Mouse (Mus musculus): ENCODE measurements around the gene Gria2. TPM values are rescaled to one million over a fixed set of nuclear protein-coding genes. Genes with fewer than 3 reads are reported as not detected.

Gria2 gene
- polyA plus RNA-seq, 1 experiment from 2014 or later, result 1.0 TPM

DNA sequence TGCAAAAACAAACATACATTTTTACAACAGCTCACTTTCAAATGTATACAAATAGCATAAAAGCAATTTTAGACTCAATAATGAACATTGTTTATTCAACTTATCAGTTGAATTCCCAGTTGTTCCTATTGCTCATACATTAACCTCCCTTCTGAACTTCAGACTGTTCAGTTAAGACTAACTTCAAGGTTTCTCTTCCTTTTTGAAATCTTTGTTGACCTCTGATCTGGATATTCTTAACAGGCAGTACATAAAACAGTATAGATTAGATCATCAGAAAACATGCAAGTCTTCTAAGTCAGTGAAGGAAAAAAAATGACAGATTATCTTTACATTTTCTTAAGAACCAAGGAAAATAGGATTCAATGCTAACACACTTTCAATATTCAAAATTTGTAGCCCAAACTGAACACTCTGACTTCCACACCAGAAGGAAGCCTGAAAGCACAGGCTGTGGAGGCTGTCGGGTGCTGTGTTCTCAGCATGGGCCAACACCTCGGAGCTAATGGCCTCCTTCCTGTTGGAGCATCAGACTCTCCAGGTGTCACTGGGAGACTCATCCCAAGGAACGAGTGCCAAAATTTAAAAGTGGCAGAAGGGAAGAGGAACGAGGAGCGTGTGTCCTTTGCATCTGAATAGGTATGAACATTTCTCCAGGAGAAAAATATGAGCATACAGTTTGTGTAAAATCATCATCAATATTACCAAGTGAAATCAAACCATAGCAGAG, 33.0 kb downstream of the Gria2 start:
- Histone ChIP-seq H3K27me3 (ENCODE audit: control insufficient read depth, insufficient read depth, low read length) (no peaks in the 10 kb centered on the region), H3K36me3 (ENCODE audit: control insufficient read depth, insufficient read depth, low read length) (no peaks in the 10 kb centered on the region), H3K9me3 (ENCODE audit: control insufficient read depth, low read length) (no peaks in the 10 kb centered on the region), H3K9ac (ENCODE audit: low read depth, low read length) (no peak overlapping the region), H3K4me2 (replicated peaks; ENCODE audit: low read depth, low read length) (no peak overlapping the region), H3K4me1 (ENCODE audit: control insufficient read depth, insufficient read depth, low read length) (no peaks in the 10 kb centered on the region), H3K4me3 (ENCODE audit: low read length) (no peak overlapping the region), H3K27ac (ENCODE audit: low read depth, low read length) (no peak overlapping the region)
- 72% methylated on average over 5 of the region's 5 CpGs for WGBS
- ATAC-seq (ENCODE audit: low FRiP score, low TSS enrichment), result no peak

- H3K36me3 ChIP-seq (ENCODE audit: control insufficient read depth, insufficient read depth, low read length), result no peaks in the 10 kb centered on the region
- H3K4me3 ChIP-seq (ENCODE audit: low read length), result no peak overlapping the region
- H3K27me3 ChIP-seq (ENCODE audit: control insufficient read depth, insufficient read depth, low read length), result no peaks in the 10 kb centered on the region
- H3K4me2 ChIP-seq (replicated peaks; ENCODE audit: low read depth, low read length), result no peak overlapping the region
- H3K9me3 ChIP-seq (ENCODE audit: control insufficient read depth, low read length), result no peaks in the 10 kb centered on the region
- H3K9ac ChIP-seq (ENCODE audit: low read depth, low read length), result no peak overlapping the region
- no peak overlapping the region for H3K27ac ChIP-seq (ENCODE audit: low read depth, low read length)
- 90% methylated on average over 4 of the region's 4 CpGs for WGBS
- no peak for ATAC-seq (ENCODE audit: low FRiP score, low TSS enrichment)
- no peaks in the 10 kb centered on the region for H3K4me1 ChIP-seq (ENCODE audit: control insufficient read depth, insufficient read depth, low read length)
These were observed 43.7 kb downstream of the Gria2 start for GRCm38 (mm10) chr3:80758955-80759354.

DNA sequence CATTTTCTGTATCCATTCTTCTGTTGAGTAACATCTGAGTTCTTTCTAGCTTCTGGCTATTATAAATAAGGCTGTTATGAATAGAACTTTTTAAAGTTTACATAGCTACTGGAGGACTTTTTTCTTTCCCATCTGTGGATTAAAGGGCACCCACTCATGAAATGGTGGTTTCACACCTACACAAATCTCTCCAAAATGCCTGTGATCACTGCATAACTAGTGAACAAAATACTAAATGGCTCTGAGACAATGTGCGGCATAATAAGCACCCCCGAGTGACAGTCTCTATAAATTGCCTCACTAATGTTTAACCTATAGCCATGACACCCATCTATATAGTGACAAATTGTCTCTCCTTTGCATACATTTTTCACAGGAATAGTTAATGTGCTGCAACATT, 44.3 kb downstream of the Gria2 start:
- no peak for ATAC-seq (ENCODE audit: low FRiP score, low TSS enrichment)
- H3K36me3 ChIP-seq (ENCODE audit: control insufficient read depth, insufficient read depth, low read length), result no peaks in the 10 kb centered on the region
- H3K27ac ChIP-seq (ENCODE audit: low read depth, low read length), result no peak overlapping the region
- H3K27me3 ChIP-seq (ENCODE audit: control insufficient read depth, insufficient read depth, low read length), result no peaks in the 10 kb centered on the region
- no peaks in the 10 kb centered on the region for H3K9me3 ChIP-seq (ENCODE audit: control insufficient read depth, low read length)
- no peaks in the 10 kb centered on the region for H3K4me1 ChIP-seq (ENCODE audit: control insufficient read depth, insufficient read depth, low read length)
- WGBS, result 85% methylated on average over 2 of the region's 2 CpGs
- no peak overlapping the region for H3K9ac ChIP-seq (ENCODE audit: low read depth, low read length)
- no peak overlapping the region for H3K4me3 ChIP-seq (ENCODE audit: low read length)
- no peak overlapping the region for H3K4me2 ChIP-seq (replicated peaks; ENCODE audit: low read depth, low read length)

DNA sequence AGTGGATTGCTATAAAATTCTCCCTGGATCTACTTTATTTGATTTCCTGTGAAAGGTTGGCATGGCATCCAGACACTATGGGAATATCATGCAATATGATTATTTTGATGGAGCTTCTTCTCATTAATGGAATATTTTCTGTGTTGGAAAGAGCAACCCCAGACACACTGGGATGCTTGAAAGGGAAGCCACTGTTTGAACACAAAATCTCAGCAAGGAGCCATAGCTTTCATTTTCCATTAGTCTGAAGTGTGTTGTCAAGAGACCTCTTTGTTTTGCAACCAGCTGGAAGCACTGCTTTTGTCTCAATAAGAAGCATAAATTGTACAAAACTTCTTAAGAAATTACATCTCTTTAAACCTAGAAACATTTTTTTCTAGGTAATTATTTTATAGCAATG, 51.8 kb downstream of the Gria2 start:
- no peaks in the 10 kb centered on the region for H3K27me3 ChIP-seq (ENCODE audit: control insufficient read depth, insufficient read depth, low read length)
- H3K9me3 ChIP-seq (ENCODE audit: control insufficient read depth, low read length), result no peaks in the 10 kb centered on the region
- no peak overlapping the region for H3K4me2 ChIP-seq (replicated peaks; ENCODE audit: low read depth, low read length)
- no peak overlapping the region for H3K27ac ChIP-seq (ENCODE audit: low read depth, low read length)
- H3K4me1 ChIP-seq (ENCODE audit: control insufficient read depth, insufficient read depth, low read length), result no peaks in the 10 kb centered on the region
- ATAC-seq (ENCODE audit: low FRiP score, low TSS enrichment), result no peak
- no peak overlapping the region for H3K4me3 ChIP-seq (ENCODE audit: low read length)
- no peaks in the 10 kb centered on the region for H3K36me3 ChIP-seq (ENCODE audit: control insufficient read depth, insufficient read depth, low read length)
- H3K9ac ChIP-seq (ENCODE audit: low read depth, low read length), result no peak overlapping the region

DNA sequence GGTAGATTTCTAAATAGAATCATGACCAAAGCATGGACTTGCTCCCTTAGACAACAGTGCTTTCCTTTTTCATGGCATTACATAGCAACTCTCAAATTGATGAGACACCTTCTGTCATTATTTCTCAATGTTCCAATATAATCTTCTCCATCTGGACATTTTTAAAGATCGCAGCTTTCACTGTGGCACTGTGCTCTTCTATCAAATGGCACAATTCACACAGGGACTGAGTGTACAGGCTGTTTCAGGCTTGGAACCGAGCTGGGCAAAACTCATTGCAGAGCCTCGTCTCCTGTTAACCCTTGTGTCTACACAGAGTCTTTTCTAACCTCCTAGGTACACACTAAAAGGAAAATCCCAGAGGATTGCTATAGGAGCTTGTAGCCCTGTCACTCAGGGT, 77.4 kb downstream of the Gria2 start:
- Histone ChIP-seq H3K4me1 (ENCODE audit: control insufficient read depth, insufficient read depth, low read length) (no peaks in the 10 kb centered on the region), H3K4me3 (ENCODE audit: low read length) (no peak overlapping the region), H3K36me3 (ENCODE audit: control insufficient read depth, insufficient read depth, low read length) (no peaks in the 10 kb centered on the region), H3K4me2 (replicated peaks; ENCODE audit: low read depth, low read length) (no peak overlapping the region), H3K27ac (ENCODE audit: low read depth, low read length) (no peak overlapping the region), H3K9me3 (ENCODE audit: control insufficient read depth, low read length) (no peaks in the 10 kb centered on the region), H3K27me3 (ENCODE audit: control insufficient read depth, insufficient read depth, low read length) (no peaks in the 10 kb centered on the region), H3K9ac (ENCODE audit: low read depth, low read length) (no peak overlapping the region)
- WGBS, result 73% methylated on average over 3 of the region's 3 CpGs
- ATAC-seq (ENCODE audit: low FRiP score, low TSS enrichment), result no peak

GRCm38 (mm10) chr3:80713123-80713522, 89.5 kb downstream of the Gria2 start:
- peak; percentile 57; the same call in 1 of the 2 replicates for ATAC-seq (ENCODE audit: low FRiP score, low TSS enrichment)
- no peaks in the 10 kb centered on the region for H3K36me3 ChIP-seq (ENCODE audit: control insufficient read depth, insufficient read depth, low read length)
- H3K27ac ChIP-seq (ENCODE audit: low read depth, low read length), result no peak overlapping the region
- no peaks in the 10 kb centered on the region for H3K4me1 ChIP-seq (ENCODE audit: control insufficient read depth, insufficient read depth, low read length)
- no peak overlapping the region for H3K4me3 ChIP-seq (ENCODE audit: low read length)
- H3K9ac ChIP-seq (ENCODE audit: low read depth, low read length), result no peak overlapping the region
- WGBS, result 49% methylated on average over 3 of the region's 3 CpGs
- no peaks in the 10 kb centered on the region for H3K27me3 ChIP-seq (ENCODE audit: control insufficient read depth, insufficient read depth, low read length)
- no peaks in the 10 kb centered on the region for H3K9me3 ChIP-seq (ENCODE audit: control insufficient read depth, low read length)
- no peak overlapping the region for H3K4me2 ChIP-seq (replicated peaks; ENCODE audit: low read depth, low read length)

DNA sequence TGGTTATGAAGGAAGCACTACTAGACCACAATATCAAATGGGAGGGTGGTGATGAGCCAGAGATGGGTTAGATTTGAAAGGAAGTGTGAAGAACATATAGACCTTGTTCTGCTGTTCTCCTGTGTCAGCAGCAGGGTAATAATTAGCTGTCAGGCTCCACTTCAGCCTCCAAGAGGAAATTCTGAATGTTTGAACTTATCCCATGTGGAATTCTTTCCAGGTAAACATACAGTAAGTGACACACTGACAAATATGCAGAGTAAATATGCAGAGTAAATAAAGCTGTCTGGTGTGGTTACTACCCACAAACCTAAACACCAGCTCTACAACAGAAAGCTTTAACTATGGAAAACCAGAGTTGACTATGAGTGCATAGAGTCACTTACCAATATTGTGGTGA, 93.6 kb downstream of the Gria2 start:
- no peak overlapping the region for H3K4me3 ChIP-seq (ENCODE audit: low read length)
- no peaks in the 10 kb centered on the region for H3K4me1 ChIP-seq (ENCODE audit: control insufficient read depth, insufficient read depth, low read length)
- H3K9ac ChIP-seq (ENCODE audit: low read depth, low read length), result no peak overlapping the region
- H3K9me3 ChIP-seq (ENCODE audit: control insufficient read depth, low read length), result no peaks in the 10 kb centered on the region
- no peak for ATAC-seq (ENCODE audit: low FRiP score, low TSS enrichment)
- H3K4me2 ChIP-seq (replicated peaks; ENCODE audit: low read depth, low read length), result no peak overlapping the region
- no peaks in the 10 kb centered on the region for H3K27me3 ChIP-seq (ENCODE audit: control insufficient read depth, insufficient read depth, low read length)
- no peak overlapping the region for H3K27ac ChIP-seq (ENCODE audit: low read depth, low read length)
- no peaks in the 10 kb centered on the region for H3K36me3 ChIP-seq (ENCODE audit: control insufficient read depth, insufficient read depth, low read length)

GRCm38 (mm10) chr3:80702173-80702572, 100.5 kb downstream of the Gria2 start:
- Histone ChIP-seq H3K4me3 (ENCODE audit: low read length) (no peak overlapping the region), H3K27ac (ENCODE audit: low read depth, low read length) (no peak overlapping the region), H3K27me3 (ENCODE audit: control insufficient read depth, insufficient read depth, low read length) (no peaks in the 10 kb centered on the region), H3K4me1 (ENCODE audit: control insufficient read depth, insufficient read depth, low read length) (no peaks in the 10 kb centered on the region), H3K4me2 (replicated peaks; ENCODE audit: low read depth, low read length) (no peak overlapping the region), H3K36me3 (ENCODE audit: control insufficient read depth, insufficient read depth, low read length) (no peaks in the 10 kb centered on the region), H3K9me3 (ENCODE audit: control insufficient read depth, low read length) (no peaks in the 10 kb centered on the region), H3K9ac (ENCODE audit: low read depth, low read length) (no peak overlapping the region)
- ATAC-seq (ENCODE audit: low FRiP score, low TSS enrichment), result no peak
- WGBS, result 44% methylated on average over 3 of the region's 3 CpGs

DNA sequence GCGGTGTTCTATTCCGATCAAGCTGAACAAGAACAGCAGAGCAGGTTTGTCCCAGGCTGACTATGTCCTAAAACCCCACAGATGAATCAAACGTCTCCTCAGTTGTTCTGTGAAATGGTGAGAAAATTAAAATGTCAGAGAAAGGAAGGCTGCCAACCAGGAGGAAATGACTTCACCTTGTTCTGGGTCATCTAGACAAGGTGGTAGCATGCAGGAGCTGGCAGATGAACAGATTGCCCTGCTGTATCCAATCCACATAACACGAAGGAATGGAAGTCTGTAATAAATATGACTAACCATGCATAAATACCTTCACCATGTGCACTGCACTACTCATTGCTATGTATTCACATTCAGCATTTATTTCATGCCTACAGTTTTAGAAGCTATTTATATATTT, 105.1 kb downstream of the Gria2 start:
- Histone ChIP-seq H3K4me3 (ENCODE audit: low read length) (no peak overlapping the region), H3K27me3 (ENCODE audit: control insufficient read depth, insufficient read depth, low read length) (no peaks in the 10 kb centered on the region), H3K36me3 (ENCODE audit: control insufficient read depth, insufficient read depth, low read length) (no peaks in the 10 kb centered on the region), H3K9me3 (ENCODE audit: control insufficient read depth, low read length) (no peaks in the 10 kb centered on the region), H3K9ac (ENCODE audit: low read depth, low read length) (no peak overlapping the region), H3K4me2 (replicated peaks; ENCODE audit: low read depth, low read length) (no peak overlapping the region), H3K27ac (ENCODE audit: low read depth, low read length) (no peak overlapping the region), H3K4me1 (ENCODE audit: control insufficient read depth, insufficient read depth, low read length) (no peaks in the 10 kb centered on the region)
- no peak for ATAC-seq (ENCODE audit: low FRiP score, low TSS enrichment)
- 74% methylated on average over 4 of the region's 4 CpGs for WGBS

Measured in kidney, embryonic 14.5 days (tissue).